Mouse (Mus musculus): ENCODE measurements around the gene Myoz2.

GRCm38 (mm10) chr3:123025634-123026033, 9.2 kb downstream of the Myoz2 start:
- TF ChIP-seq POLR2AphosphoS5 (IDR thresholded peaks at IDR 0.05; ENCODE audit: borderline replicate concordance, low read depth, low read length) (no peak), POLR2A (IDR thresholded peaks at IDR 0.05; ENCODE audit: control insufficient read depth in 1 of 2, insufficient read depth in 1 of 2, low read depth in 1 of 2, low read length in 2 of 2, poor library complexity in 1 of 2) (no peak)

All from MEL (cell line).